Mouse (Mus musculus): Measurements from ENCODE around the gene Hddc3.

DNA sequence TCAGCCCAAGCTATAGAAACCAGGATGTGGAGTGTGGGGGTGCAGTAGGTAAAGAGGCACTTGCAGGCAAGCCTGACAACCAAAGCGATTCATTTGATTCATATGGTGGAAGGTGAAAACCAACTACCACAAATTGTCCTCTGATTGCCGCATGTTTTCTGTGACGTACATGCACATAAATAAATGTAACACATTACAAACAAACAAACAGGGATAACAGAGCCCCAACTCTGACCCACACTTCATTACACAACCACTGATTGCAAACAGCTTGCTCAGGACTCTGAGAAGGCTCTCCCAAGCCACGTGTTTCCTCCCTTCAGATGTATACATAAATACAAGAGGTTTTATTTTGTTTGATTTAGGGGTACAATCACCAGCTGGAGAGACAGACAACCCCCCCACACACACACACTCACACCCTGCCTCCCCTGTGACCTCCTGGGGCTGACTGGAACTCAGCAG, 27.1 kb downstream of the Hddc3 start:
- no peak; the same call in 1 of the 2 replicates for TF ChIP-seq EP300 (IDR thresholded peaks at IDR 0.05)
- no peak for TF ChIP-seq CTCF (IDR thresholded peaks at IDR 0.05)

Measured in lung, postnatal 0 days (tissue).